Mouse (Mus musculus): ENCODE data around the gene Madd. TPM values are rescaled to one million over a fixed set of nuclear protein-coding genes. Genes with fewer than 3 reads are reported as not detected.

Madd gene
- polyA plus RNA-seq, 1 experiment from 2014 or later: 14.8 TPM

DNA sequence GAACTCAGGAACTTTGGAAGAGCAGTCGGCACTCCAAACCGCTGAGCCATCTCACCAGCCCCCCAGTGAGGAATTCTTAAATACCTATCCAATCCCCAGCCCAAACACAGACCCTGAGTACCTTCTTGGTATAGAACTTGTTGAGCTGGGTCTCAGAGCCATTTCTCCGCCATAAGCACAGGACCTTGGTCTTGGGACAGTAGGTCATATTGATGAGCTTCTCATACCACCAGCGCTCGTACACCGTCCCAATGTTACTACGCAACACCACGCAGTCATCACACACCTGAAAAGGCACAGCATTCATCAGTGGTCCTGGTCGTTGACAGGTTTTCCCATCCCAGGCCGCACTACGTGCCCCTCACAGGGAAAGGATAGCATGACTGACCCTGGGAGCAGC is 40.2 kb downstream of the Madd start:
- ATAC-seq (ENCODE audit: insufficient number of reproducible peaks, low FRiP score, low TSS enrichment, low read depth): no peak
- H3K9me3 ChIP-seq (replicated peaks): no peaks in the 10 kb centered on the region
- no peak overlapping the region for H3K9ac ChIP-seq
- peaks cover 46% of the 10 kb centered on the region for H3K36me3 ChIP-seq
- no peak overlapping the region for H3K4me3 ChIP-seq (replicated peaks)
- H3K4me2 ChIP-seq (replicated peaks): no peak overlapping the region
- H3K27me3 ChIP-seq: no peaks in the 10 kb centered on the region
- 95% methylated on average over 11 of the region's 11 CpGs for WGBS
- H3K4me1 ChIP-seq: no peaks in the 10 kb centered on the region
- H3K27ac ChIP-seq (replicated peaks): no peak overlapping the region

- Histone ChIP-seq H3K27me3 (no peaks in the 10 kb centered on the region), H3K4me2 (replicated peaks) (no peak overlapping the region), H3K9ac (no peak overlapping the region), H3K27ac (replicated peaks) (no peak overlapping the region), H3K9me3 (replicated peaks) (no peaks in the 10 kb centered on the region), H3K4me1 (no peaks in the 10 kb centered on the region), H3K4me3 (replicated peaks) (no peak overlapping the region), H3K36me3 (peaks cover 50% of the 10 kb centered on the region)
- 85% methylated on average over 6 of the region's 6 CpGs for WGBS
- ATAC-seq (ENCODE audit: insufficient number of reproducible peaks, low FRiP score, low TSS enrichment, low read depth): no peak
Measured at GRCm38 (mm10) chr2:91142920-91143319, 40.7 kb downstream of the Madd start.

DNA sequence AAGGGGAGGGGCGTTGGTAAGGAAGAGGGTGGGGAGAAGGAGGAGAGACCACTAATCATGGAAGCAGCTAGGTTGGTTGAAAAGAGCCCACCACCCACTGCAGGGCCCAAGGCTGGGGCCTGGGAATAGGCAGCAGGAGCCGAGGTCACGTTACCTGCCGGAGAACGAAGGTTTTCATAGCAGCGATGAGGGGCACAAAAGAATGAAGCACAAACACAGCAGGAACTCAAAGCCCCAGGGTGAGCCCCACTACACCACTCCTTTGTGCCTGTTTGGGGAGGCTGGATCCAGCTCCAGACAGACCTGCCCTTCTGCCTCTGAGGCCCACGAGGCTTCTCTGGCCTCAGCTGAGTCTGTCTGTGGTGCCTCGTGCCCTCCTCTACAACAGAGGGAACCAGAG is 43.9 kb downstream of the Madd start:
- no peak overlapping the region for H3K27ac ChIP-seq (replicated peaks)
- no peak overlapping the region for H3K4me3 ChIP-seq (replicated peaks)
- ATAC-seq (ENCODE audit: insufficient number of reproducible peaks, low FRiP score, low TSS enrichment, low read depth): no peak
- 59% methylated on average over 8 of the region's 8 CpGs for WGBS
- H3K27me3 ChIP-seq: no peaks in the 10 kb centered on the region
- H3K36me3 ChIP-seq: peaks cover 30% of the 10 kb centered on the region
- no peaks in the 10 kb centered on the region for H3K9me3 ChIP-seq (replicated peaks)
- H3K9ac ChIP-seq: no peak overlapping the region
- H3K4me1 ChIP-seq: no peaks in the 10 kb centered on the region
- H3K4me2 ChIP-seq (replicated peaks): no peak overlapping the region

- ATAC-seq (ENCODE audit: insufficient number of reproducible peaks, low FRiP score, low TSS enrichment, low read depth): no peak
- Histone ChIP-seq H3K36me3 (peaks cover 26% of the 10 kb centered on the region), H3K9me3 (replicated peaks) (no peaks in the 10 kb centered on the region), H3K4me2 (replicated peaks) (no peak overlapping the region), H3K27me3 (no peaks in the 10 kb centered on the region), H3K27ac (replicated peaks) (no peak overlapping the region), H3K4me3 (replicated peaks) (no peak overlapping the region), H3K4me1 (no peaks in the 10 kb centered on the region), H3K9ac (no peak overlapping the region)
- 60% methylated on average over 5 of the region's 5 CpGs for WGBS
Measured at GRCm38 (mm10) chr2:91139311-91139710, 44.3 kb downstream of the Madd start.

DNA sequence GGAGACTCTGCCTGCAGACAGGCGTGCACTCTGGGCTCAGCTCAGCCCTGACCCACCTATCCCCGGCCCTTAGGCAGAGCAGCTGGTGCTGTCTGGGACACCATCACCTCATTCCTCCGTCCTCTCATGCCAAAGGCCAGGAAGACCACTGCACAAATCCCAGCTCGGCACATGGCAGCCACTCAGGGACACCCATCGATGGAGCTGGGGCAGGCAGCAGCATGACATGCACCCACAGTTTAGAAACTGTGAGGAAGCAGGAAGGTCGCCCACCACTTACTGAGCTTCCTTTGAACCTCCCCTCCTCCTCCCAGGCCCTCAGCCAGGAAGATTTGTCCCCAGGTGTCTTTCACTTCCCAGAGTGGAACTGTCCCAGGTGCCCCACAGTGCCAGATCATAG is 46.2 kb downstream of the Madd start:
- Histone ChIP-seq H3K4me1 (no peaks in the 10 kb centered on the region), H3K9me3 (replicated peaks) (no peaks in the 10 kb centered on the region), H3K4me2 (replicated peaks) (no peak overlapping the region), H3K27me3 (no peaks in the 10 kb centered on the region), H3K36me3 (peaks cover 14% of the 10 kb centered on the region; the same call in 1 of the 2 replicates), H3K27ac (replicated peaks) (no peak overlapping the region), H3K9ac (no peak overlapping the region), H3K4me3 (replicated peaks) (no peak overlapping the region)
- 74% methylated on average over 6 of the region's 6 CpGs for WGBS
- ATAC-seq (ENCODE audit: insufficient number of reproducible peaks, low FRiP score, low TSS enrichment, low read depth): no peak

DNA sequence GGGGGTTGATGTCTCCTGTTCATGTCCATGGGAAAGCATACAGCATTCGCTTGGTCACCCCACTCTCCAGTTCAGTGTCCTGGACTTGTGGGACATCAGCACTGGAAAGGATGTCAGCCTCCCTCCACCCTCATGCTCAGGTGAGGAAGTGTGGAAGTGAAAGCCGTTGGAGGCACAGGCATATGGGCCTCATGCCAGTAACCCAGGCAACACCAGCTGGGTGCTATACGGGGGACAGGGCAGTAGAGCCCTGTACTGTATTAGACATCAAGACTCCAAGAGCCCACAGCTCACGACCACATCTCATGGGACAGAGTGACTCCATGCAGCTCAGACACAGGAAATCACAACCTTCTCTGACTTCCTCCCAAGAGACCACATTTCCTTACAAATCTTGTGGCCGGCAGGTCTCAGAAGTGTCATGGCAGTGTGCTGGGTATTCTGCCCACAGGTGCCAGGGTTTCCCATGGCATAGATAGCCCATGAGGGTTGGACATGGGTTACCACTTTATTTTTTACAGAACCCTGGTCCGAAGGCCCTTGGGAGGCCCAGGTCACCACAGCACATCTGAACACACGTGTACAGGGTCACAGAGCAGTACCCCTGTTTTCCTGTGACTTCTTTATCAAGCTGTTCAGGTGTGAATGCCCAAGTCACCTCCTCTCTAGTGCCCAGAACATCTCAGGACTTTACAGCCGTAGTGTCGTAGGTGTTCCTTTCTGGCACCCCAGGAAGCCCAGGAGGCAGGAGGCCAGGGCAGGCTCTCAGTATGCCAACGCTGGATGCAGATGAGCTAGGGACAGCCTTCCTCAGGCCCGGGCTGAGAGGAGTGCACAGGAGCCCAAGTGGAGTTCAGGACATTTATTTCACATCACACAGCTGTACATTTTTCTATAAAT is 46.9 kb downstream of the Madd start:
- ATAC-seq (ENCODE audit: insufficient number of reproducible peaks, low FRiP score, low TSS enrichment, low read depth): no peak
- Histone ChIP-seq H3K9me3 (replicated peaks) (no peaks in the 10 kb centered on the region), H3K4me3 (replicated peaks) (no peak overlapping the region), H3K27ac (replicated peaks) (no peak overlapping the region), H3K4me1 (no peaks in the 10 kb centered on the region), H3K9ac (no peak overlapping the region), H3K4me2 (replicated peaks) (no peak overlapping the region), H3K36me3 (peaks cover 11% of the 10 kb centered on the region; the same call in 1 of the 2 replicates), H3K27me3 (no peaks in the 10 kb centered on the region)
- 78% methylated on average over 11 of the region's 11 CpGs for WGBS

GRCm38 (mm10) chr2:91132035-91132434 is 51.6 kb downstream of the Madd start:
- Histone ChIP-seq H3K9ac (no peak overlapping the region), H3K4me2 (replicated peaks) (no peak overlapping the region), H3K27ac (replicated peaks) (no peak overlapping the region), H3K4me1 (no peaks in the 10 kb centered on the region), H3K36me3 (no peaks in the 10 kb centered on the region; the same call in 1 of the 2 replicates), H3K4me3 (replicated peaks) (no peak overlapping the region), H3K27me3 (no peaks in the 10 kb centered on the region), H3K9me3 (replicated peaks) (no peaks in the 10 kb centered on the region)
- WGBS: 71% methylated on average over 3 of the region's 3 CpGs
- ATAC-seq (ENCODE audit: insufficient number of reproducible peaks, low FRiP score, low TSS enrichment, low read depth): no peak

- Histone ChIP-seq H3K4me2 (replicated peaks) (no peak overlapping the region), H3K4me3 (replicated peaks) (no peak overlapping the region), H3K27ac (replicated peaks) (no peak overlapping the region), H3K36me3 (no peaks in the 10 kb centered on the region), H3K9ac (no peak overlapping the region), H3K4me1 (no peaks in the 10 kb centered on the region), H3K9me3 (replicated peaks) (no peaks in the 10 kb centered on the region), H3K27me3 (no peaks in the 10 kb centered on the region)
- ATAC-seq (ENCODE audit: insufficient number of reproducible peaks, low FRiP score, low TSS enrichment, low read depth): no peak
- WGBS: 92% methylated on average over 15 of the region's 15 CpGs
Measured at GRCm38 (mm10) chr2:91131251-91131650, 52.4 kb downstream of the Madd start.

GRCm38 (mm10) chr2:91130126-91130525 is 53.5 kb downstream of the Madd start:
- Histone ChIP-seq H3K4me3 (replicated peaks) (no peak overlapping the region), H3K4me1 (no peaks in the 10 kb centered on the region), H3K27me3 (no peaks in the 10 kb centered on the region), H3K9me3 (replicated peaks) (no peaks in the 10 kb centered on the region), H3K4me2 (replicated peaks) (no peak overlapping the region), H3K9ac (no peak overlapping the region), H3K27ac (replicated peaks) (no peak overlapping the region), H3K36me3 (no peaks in the 10 kb centered on the region)
- WGBS: 87% methylated on average over 6 of the region's 6 CpGs
- ATAC-seq (ENCODE audit: insufficient number of reproducible peaks, low FRiP score, low TSS enrichment, low read depth): no peak

GRCm38 (mm10) chr2:91128761-91129160 is 54.9 kb downstream of the Madd start:
- H3K27ac ChIP-seq (replicated peaks): no peak overlapping the region
- no peaks in the 10 kb centered on the region for H3K4me1 ChIP-seq
- 85% methylated on average over 5 of the region's 5 CpGs for WGBS
- H3K36me3 ChIP-seq: no peaks in the 10 kb centered on the region
- H3K9me3 ChIP-seq (replicated peaks): no peaks in the 10 kb centered on the region
- ATAC-seq (ENCODE audit: insufficient number of reproducible peaks, low FRiP score, low TSS enrichment, low read depth): no peak
- H3K27me3 ChIP-seq: peaks cover 3% of the 10 kb centered on the region; the same call in 1 of the 2 replicates
- H3K4me3 ChIP-seq (replicated peaks): no peak overlapping the region
- no peak overlapping the region for H3K4me2 ChIP-seq (replicated peaks)
- H3K9ac ChIP-seq: no peak overlapping the region

DNA sequence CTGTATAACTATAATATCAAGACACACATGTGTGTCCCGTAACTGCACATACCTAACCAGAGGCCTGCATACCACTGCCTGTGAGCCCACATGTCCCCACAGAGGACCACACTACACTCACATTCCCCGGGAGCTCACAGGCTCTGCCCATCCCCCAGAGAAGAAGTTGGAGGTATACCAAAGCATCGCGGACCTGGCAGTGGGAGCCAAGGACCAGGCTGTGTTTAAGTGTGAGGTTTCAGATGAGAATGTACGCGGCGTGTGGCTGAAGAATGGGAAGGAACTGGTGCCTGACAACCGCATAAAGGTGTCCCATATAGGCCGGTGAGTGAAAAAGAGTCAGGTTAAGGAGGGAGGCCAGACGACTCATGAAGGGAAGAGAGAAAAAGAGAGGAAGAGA is 58.5 kb downstream of the Madd start:
- H3K4me2 ChIP-seq (replicated peaks): no peak overlapping the region
- no peak overlapping the region for H3K9ac ChIP-seq
- ATAC-seq (ENCODE audit: insufficient number of reproducible peaks, low FRiP score, low TSS enrichment, low read depth): no peak
- no peak overlapping the region for H3K27ac ChIP-seq (replicated peaks)
- 87% methylated on average over 10 of the region's 10 CpGs for WGBS
- no peak overlapping the region for H3K4me3 ChIP-seq (replicated peaks)
- H3K27me3 ChIP-seq: peaks cover 3% of the 10 kb centered on the region; the same call in 1 of the 2 replicates
- H3K36me3 ChIP-seq: no peaks in the 10 kb centered on the region
- H3K4me1 ChIP-seq: no peaks in the 10 kb centered on the region
- no peaks in the 10 kb centered on the region for H3K9me3 ChIP-seq (replicated peaks)

DNA sequence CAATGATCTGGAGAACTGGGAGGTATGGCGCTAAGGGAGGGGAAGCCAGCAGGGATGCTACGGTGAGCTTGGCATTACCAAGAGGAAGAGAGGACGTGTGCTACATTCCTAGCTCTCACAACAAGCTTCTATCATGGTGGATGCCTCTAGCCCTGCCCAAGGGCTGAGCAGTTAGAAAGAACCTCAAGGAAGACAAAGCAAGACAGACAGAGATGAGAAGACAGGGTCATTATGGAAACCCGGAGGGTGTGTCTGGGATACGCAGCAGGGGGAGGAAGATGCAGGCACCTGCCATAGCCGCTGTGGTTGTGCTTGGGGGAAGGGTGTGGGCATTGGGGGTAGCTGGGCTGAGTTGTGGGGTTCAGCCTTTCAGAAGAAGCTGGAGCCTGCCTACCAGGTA is 60.1 kb downstream of the Madd start:
- Histone ChIP-seq H3K4me3 (replicated peaks) (no peak overlapping the region), H3K4me2 (replicated peaks) (no peak overlapping the region), H3K9ac (no peak overlapping the region), H3K27ac (replicated peaks) (no peak overlapping the region), H3K9me3 (replicated peaks) (no peaks in the 10 kb centered on the region), H3K27me3 (peaks cover 3% of the 10 kb centered on the region; the same call in 1 of the 2 replicates), H3K36me3 (no peaks in the 10 kb centered on the region), H3K4me1 (no peaks in the 10 kb centered on the region)
- no peak for ATAC-seq (ENCODE audit: insufficient number of reproducible peaks, low FRiP score, low TSS enrichment, low read depth)
- 69% methylated on average over 6 of the region's 6 CpGs for WGBS

All from embryonic facial prominence, embryonic 15.5 days (tissue).